Mouse (Mus musculus) urinary bladder, postnatal 14 days (tissue): ENCODE results near the gene Atl2.

ENCODE experiments used
- DNase-seq: peaks from one replicate; pipeline ENCODE4 v3.0.0; 2021; ENCODE audit warnings: low spot score

Gene Atl2

DNA sequence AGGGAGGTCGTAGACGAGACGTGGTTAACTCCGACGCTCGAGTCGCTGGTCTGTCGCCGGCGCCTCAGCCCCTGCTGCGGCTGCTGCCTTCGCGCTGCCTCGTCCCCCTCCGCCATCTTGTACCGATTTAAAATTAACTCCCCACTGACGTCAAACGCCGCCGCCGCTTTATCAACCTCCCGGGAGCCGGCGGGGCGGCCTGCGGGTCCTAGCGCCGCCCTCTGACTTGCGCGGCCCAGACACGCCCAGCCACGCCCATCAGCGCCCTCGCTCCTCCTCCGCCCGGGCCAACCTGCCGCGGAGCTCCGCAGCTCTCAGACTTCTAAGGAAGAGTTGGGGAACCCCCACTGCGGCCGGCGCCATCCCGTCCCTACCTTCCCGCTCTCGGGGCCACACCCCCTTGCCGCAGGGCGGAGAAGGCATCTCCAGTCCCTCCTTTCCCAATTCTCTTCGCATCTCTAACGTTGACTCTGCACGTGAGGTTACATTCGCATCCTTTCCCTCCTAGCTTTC lies at the start of gene Atl2:
TSS of gene Atl2 (minus strand) at position 213 of the 513 bp plus-strand sequence.
- DNase-seq: peak; percentile 95

DNA sequence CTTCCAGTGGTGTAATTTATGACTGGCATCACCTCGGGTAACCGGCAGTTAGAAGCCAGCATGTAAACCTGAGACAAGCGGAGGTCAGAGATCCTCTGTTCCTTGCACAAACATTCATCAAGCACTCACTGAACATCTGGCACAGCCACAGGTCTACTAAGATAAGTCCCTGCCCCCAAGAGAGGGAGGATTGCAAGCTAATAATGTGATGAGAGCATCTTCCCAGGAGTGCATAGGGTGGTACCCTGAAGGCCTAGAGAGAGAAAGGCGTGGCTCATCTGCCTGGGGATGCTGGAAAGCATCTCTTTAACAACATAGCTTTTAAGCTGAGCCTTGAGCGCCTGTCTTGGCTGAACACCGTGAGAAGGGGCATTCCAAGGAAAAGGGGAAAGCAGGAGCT lies 48.9 kb upstream of the Atl2 start:
- DNase-seq: no peak

DNA sequence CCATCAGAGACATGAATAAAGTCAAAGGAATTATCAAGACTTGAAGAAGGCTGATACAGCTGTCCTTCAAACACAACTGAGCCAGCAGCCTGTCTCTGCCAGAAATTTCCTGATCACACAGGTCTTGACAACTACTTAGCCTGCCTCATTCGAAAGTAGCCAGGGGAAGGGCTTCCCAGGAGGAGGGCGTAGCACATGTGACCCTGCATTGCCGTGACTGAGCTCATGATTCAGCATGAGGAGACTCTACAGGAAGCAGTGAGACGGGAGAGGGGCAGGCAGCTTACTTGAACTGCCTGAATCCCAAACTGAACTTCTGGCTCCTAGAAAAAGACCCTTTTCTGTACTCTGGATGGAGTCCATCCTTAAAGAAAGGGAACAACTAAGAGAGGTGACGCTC lies 46.5 kb upstream of the Atl2 start:
- DNase-seq: no peak

GRCm38 (mm10) chr17:79939133-79939532 lies 43.2 kb upstream of the Atl2 start:
- DNase-seq: no peak

DNA sequence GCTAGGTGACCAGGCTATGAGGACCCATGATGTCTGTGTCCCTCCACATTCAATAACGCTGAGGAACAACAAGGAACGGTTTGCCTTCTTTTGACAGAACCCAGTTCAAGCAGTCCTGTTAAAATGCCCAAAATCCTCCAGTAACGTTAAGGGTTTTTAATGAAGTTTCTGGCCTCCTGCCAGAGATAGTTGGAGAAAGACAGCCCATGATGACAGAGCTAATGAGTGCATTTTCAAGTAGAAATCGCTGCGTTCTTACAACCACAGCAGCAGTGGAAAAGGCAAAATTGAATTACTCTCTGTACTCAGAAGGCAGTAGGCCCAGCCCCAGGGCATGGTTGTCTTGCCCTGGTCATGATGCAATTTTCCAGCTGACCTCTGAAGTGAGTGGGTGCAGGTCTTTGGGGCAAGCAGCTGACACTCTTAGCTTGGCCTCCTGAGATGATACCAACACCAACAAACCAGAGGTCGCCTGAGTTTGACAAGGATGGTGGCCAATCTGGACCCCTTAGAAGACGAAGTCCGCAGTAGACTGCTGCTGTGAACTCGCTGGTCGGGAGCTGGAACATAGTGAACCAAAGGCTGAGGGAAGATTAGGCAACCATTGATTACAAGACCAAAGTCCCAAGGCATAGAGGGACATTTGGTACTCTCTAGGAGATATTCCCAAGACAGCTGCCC lies 42.1 kb upstream of the Atl2 start:
- DNase-seq: no peak

DNA sequence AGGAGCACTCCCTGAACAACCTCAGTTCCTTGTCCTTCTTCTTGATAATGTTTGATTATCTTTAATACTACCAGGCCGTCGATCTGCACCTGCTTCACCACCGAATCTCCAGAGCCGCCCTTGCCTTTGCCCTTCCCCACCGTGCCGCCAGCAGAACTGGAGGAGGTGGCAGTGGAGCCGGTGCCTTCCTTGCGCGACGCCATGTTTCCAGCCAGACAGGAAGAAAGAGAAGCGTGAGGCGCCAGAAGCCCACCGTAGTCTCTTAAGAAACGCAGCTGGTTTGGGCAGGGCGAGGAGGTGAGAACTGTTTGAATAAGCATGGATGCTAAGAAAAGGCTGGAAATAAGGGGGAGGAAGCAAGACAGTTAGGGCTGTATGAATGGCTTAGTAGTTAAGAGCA lies 38.4 kb upstream of the Atl2 start:
- DNase-seq: no peak

GRCm38 (mm10) chr17:79932676-79933278 lies 36.9 kb upstream of the Atl2 start:
- DNase-seq: no peak

DNA sequence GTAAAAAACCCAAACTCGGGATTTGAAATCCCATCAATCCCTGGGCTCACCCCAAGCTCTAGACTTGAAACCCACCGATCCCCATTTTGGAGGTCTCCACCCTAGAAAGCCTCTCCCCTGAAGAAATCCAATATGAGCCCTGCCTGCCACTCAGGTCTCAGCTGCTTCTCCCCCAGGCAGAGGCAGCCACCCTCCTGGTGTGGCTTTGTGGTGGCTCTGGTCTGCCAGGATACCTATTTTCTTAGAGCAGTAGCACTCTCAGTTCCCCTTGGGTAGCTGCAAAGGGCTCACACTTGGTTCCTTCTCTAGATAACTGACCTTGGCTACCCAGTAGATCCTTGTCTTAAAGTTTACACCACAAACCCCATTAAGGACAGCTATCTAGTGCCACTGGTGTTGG lies 31.2 kb upstream of the Atl2 start:
- DNase-seq: no peak

DNA sequence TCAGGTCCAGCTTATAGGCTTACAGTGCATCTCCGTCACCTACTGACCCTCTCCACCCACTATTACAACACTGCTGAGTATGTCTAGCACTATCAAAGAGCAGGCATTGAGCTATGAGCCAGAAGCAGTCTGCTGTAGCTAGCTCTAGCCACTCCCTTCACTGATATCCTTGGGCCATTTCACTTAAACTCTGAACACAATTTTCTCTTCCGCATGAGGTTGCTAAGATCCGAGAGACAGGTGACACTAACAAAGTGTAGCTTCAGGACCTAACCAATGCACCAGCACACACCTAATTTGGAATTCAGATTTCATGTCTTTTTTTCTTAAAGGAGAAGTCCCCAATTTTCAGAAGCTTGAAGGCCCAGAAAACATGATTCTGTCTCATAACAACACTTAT lies 30.6 kb upstream of the Atl2 start:
- no peak for DNase-seq

DNA sequence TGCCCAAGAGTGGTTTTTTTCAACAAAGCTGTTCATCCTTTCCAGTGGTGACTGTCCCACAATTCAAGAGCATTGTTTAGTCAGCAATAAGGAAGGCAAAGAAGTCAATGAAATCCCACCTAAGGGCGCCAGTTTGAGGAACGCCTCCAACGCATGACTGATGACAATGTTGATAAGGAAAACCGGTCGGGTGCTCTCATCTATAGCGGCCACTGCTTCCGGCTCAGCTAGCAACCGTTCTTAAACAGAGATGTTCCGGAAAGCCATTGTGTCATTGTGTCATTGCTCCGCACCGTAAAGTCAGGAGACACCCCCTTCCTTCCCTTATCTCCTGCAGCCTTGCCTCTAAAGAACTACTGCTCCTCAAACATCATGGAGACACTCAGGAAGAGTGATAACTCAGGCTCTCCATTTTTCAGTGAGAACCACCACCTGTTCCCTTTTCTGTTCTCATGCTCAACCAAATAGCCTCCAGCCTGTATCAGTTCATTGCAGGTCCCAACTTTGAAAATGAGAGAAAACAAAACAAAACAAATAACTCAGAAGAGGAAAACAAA lies 30.0 kb upstream of the Atl2 start:
- DNase-seq: no peak

DNA sequence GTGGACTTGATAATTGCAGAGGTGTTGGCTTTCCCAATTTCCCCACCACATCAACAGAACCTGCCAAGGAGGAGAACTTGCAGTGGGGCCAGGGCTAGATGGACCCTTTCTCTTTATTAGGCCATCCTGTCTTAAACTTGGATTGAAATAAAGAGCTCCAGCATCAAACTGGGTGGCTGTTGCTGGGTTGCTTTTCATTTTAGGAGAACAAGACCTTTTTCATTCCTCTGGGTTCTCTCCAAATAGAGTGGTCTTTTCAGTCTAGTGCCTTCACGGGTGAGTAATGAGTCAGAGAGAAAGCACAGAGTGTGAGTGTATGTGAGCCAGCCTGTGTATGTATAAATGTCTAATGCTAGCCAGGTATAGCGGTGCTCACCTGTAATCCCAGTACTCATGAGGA lies 24.4 kb upstream of the Atl2 start:
- DNase-seq: no peak

DNA sequence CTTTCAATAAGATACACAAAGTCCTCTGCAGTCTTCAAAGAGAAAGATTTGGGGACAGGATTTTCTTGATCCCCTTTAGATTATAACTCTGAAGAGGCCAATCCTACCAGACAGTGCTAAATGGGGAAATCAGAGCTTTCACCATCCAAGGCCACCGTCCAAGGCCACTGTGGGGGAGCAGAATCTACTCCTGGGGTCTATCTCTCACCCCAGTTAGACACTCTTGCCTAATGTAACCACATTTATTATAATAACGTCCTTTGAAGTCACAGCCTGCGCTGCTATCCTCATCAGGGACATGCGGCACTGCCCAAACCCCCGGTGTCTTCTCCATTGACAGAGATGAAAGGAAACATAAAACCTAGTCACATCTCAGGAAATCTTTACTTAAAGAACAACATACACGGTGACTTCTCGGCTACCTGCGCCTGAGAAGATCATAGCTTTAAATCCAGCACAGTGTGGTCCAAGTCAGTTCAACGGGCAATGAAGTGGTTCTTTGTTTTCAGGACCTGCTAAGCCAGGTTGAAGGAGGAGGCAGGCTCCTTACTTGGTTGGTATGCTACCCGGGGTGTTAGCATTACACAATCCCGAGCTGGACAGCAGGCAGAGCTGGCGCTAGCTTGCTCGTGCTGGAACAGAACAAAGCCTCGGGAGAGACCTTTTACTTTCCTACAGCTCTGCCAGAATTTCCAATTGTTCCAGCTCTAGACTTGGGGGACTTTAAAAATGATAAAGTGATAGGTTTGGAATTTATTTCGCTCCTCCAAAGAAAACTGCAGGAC lies 23.8 kb upstream of the Atl2 start:
- peak; percentile 35 for DNase-seq

DNA sequence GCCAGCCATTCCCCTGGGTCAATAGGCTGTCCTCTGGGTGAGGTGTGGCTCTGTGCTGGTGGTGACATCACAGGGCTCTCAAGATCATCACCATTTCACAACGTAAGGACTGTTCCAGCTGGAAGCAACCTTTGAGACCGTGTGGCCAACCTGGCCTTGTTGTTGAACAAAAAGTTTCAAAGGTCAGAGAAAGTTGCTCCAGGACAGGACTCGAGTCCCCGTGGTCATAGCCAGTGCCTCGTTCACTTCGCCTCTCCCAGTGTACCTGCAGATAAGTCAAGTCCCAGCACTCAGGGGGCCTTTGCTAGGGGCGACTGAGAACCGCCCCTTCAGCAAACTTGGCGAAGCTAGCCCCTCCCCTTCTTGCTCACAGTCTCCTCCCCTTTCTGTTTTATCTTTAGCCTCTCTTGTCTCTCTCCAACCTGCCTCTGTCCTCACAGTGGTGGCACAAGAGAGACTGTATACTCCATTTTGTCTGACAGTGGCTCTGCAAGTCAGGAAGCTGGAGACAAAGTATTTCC lies 22.6 kb upstream of the Atl2 start:
- no peak for DNase-seq

DNA sequence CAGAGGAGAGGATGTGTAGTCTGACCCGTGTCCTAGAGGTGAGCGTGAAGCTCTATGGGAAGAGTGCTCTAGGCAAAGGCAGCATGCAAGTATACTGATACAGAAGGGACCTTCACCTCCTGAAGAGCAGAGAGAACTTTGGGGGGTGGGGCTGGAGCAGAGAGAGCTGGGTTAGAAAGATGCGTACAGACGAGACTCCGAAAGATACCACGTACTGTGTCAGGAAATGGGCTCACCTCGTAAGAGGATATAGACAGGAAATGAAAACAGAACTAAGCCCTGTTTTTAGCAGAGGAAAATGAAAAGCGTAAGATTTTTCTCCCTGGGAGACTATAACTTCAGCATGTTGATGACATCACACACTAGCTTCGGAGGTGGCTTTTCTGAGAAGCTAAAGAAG lies 21.1 kb upstream of the Atl2 start:
- no peak for DNase-seq

DNA sequence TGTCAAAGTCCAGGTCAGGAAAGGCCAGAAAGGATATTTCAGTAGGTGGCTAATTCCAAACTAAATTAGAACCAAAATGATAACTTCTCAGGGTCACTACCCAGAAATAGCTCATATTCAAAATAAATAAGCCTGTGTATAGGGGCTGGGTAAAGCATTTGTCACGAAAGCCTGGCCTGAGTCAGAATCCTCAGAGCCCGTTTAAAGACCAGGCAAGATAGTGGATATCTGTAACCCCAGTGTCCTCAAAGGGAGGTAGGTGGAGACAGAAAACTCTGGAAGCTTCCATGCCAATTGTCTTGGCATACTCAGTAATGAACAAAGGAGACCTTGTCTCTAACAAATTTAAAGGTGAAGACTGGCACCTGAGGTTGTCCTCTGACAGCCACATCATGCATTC lies 16.3 kb upstream of the Atl2 start:
- DNase-seq: no peak

DNA sequence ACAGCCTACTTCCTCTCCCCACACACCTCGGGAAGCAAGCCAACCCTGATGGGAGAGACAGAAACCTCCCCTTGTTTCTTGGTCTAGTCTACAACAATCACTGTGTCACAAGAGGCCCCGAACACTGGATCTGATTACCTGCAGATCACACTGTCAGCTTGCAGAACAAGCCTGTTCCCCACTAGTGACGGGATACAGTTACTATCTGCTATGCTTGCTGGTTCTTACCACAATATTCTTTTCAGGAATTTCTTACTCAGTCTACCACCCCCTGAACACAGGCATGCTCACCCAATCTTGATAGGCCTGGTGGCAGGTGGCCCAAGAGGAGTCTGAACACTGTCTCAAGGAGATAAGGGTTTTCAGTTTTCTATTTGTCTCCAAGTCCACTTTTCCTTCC lies 15.8 kb upstream of the Atl2 start:
- DNase-seq: no peak

GRCm38 (mm10) chr17:79909571-79909970 lies 13.6 kb upstream of the Atl2 start:
- DNase-seq: no peak

GRCm38 (mm10) chr17:79907698-79908097 lies 11.8 kb upstream of the Atl2 start:
- no peak for DNase-seq

GRCm38 (mm10) chr17:79906791-79907494 lies 11.0 kb upstream of the Atl2 start:
- DNase-seq: no peak

GRCm38 (mm10) chr17:79904593-79904992 lies 8.7 kb upstream of the Atl2 start:
- DNase-seq: no peak

DNA sequence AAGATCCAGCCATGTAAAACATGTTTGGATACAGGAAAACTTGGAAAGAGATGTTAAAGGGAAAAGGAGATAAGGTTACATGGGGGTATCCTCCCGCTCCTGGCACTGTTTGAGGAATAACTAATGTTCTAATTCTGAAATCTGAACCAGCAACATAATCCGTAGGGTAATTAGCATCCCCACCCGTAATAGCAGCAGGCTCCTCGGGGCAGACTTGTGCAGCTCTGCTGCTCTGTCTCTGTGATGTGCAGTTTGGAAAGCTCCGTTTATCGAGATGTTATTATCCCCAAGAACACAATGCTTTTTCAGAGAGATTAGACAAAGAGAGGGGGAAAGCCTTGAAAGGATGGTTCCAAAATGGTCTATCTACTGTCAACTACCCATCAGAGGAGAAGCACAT lies 5.3 kb upstream of the Atl2 start:
- no peak for DNase-seq

DNA sequence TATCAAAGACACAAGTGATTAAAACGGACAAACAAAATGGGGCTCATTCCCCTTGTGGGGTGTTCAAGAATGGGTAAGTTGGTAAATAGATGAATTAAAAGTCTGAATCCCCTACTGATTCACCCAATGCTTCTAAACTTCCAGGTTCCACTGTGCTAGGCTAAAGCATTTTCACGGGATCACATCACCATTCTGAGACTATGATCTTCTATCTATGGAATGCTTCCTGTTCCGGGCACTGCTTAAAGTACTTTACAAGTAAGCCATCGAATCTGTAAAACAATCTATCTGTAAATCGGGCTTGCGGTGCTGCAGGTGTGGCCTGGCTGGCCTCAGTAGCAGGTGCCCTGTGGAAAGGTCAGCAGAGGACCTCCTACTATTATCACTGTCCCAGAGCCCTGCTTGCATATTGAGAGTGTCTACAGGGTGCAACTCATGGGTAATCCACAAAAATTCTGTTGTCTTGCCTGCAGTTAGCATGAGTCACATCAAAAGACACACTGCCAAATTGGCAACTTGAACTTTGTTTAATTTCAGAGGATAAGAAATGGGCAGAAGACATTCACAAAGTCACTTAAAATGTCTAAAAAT lies 2.3 kb upstream of the Atl2 start:
- no peak for DNase-seq
